Mouse (Mus musculus): ENCODE measurements at regions not wholly inside any gene's neighbourhood (a gene's known extent, or its start where the extent isn't known, plus 50 kb on each side); places are given as distances from the start of the nearest gene placed in this dataset.
A peak's percentile ranks its signal among the peaks of the same experiment; 100 is the strongest.

DNA sequence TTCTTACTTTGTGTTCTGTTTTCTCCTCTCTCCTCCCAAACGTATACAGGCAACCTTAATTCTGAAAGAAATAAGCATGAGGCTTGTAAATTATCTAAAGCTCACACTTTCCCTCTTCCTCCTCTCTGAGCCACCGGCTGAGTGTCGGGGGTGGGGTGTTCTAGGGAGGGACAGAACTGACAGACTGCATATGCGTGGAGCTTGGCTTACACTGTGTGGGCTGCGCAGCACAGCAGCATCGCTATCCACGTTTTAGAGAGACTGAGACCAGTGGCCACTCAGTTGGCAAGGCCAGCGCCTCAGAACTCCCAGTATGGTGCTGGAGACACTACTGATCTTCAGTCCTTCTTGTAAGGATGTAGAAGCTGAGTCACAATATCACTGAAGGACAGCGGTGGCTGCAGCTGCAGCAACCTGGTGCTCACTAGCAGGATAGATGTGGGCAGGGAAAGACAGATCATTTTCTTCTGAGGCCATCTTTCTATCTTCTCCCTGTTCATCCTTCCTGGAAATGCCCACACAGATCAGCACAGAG is 101.7 kb downstream of the Kcnk1 start:
- H3K4me3 ChIP-seq (ENCODE audit: insufficient read depth in 1 of 2, low read depth in 1 of 2, low read length in 2 of 2, poor library complexity in 1 of 2, severe bottlenecking in 1 of 2): no peak overlapping the region
- H3K9ac ChIP-seq (ENCODE audit: insufficient read depth, low read depth, low read length, poor library complexity, severe bottlenecking): no peak overlapping the region
- no peak for TF ChIP-seq CHD2 (IDR thresholded peaks at IDR 0.05; ENCODE audit: low read depth, low read length)
- no peak for TF ChIP-seq ZNF384 (IDR thresholded peaks at IDR 0.05; ENCODE audit: low read depth, low read length)
- no peak for TF ChIP-seq HCFC1 (IDR thresholded peaks at IDR 0.05; ENCODE audit: borderline replicate concordance, insufficient read depth, low read length)
- TF ChIP-seq ZC3H11A (IDR thresholded peaks at IDR 0.05; ENCODE audit: borderline replicate concordance, low read depth, low read length): no peak
- no peak for TF ChIP-seq MAFK (IDR thresholded peaks at IDR 0.05; ENCODE audit: insufficient read depth, low read depth, low read length)
- H3K4me1 ChIP-seq (ENCODE audit: control insufficient read depth in 2 of 2, insufficient read depth in 2 of 2, low read length in 2 of 2, poor library complexity in 1 of 2): no peaks in the 10 kb centered on the region
- no peak overlapping the region for H3K27ac ChIP-seq (ENCODE audit: insufficient read depth, low read depth, low read length, poor library complexity, severe bottlenecking)
- in situ Hi-C loops (cut with MboI; ENCODE audit: low sequenced_read_pairs in 2 of 2, unreplicated experiment in 2 of 2): no loop called here
- no peaks in the 10 kb centered on the region for H3K36me3 ChIP-seq (ENCODE audit: control insufficient read depth, insufficient read depth, low read length, poor library complexity, severe bottlenecking)
- DNase-seq (ENCODE audit: low read depth, low spot score): no peak
- H3K9me3 ChIP-seq (ENCODE audit: control insufficient read depth, insufficient read depth, low read depth, low read length): no peaks in the 10 kb centered on the region

DNA sequence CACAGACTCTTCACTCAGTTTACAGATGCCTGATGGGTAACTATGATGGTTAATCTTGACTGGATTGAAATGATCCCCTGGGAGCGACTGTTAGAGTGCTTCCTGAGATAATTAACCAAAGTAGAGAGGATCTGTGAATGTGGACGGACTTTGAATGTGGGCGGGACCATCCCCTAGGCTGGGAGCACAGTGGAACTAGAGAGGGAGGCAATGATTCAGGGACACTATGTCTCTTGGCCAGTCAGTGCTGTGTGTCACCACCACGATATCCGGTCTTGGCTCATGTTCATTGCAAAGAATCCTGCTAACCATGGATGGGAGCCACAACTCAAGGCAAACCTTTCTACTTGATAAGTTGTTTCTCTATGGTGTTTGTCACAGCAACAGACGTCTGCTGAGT is 103.9 kb downstream of the Kcnk1 start:
- H3K36me3 ChIP-seq (ENCODE audit: control insufficient read depth, insufficient read depth, low read length, poor library complexity, severe bottlenecking): no peaks in the 10 kb centered on the region
- no peak for DNase-seq (ENCODE audit: low read depth, low spot score)
- H3K27ac ChIP-seq (ENCODE audit: insufficient read depth, low read depth, low read length, poor library complexity, severe bottlenecking): no peak overlapping the region
- no peak overlapping the region for H3K9ac ChIP-seq (ENCODE audit: insufficient read depth, low read depth, low read length, poor library complexity, severe bottlenecking)
- H3K4me3 ChIP-seq (ENCODE audit: insufficient read depth in 1 of 2, low read depth in 1 of 2, low read length in 2 of 2, poor library complexity in 1 of 2, severe bottlenecking in 1 of 2): no peak overlapping the region
- in situ Hi-C loops (cut with MboI; ENCODE audit: low sequenced_read_pairs in 2 of 2, unreplicated experiment in 2 of 2): no loop called here
- no peaks in the 10 kb centered on the region for H3K9me3 ChIP-seq (ENCODE audit: control insufficient read depth, insufficient read depth, low read depth, low read length)
- no peak for TF ChIP-seq MAFK (IDR thresholded peaks at IDR 0.05; ENCODE audit: insufficient read depth, low read depth, low read length)
- no peak for TF ChIP-seq ZC3H11A (IDR thresholded peaks at IDR 0.05; ENCODE audit: borderline replicate concordance, low read depth, low read length)
- TF ChIP-seq CHD2 (IDR thresholded peaks at IDR 0.05; ENCODE audit: low read depth, low read length): no peak
- no peak for TF ChIP-seq HCFC1 (IDR thresholded peaks at IDR 0.05; ENCODE audit: borderline replicate concordance, insufficient read depth, low read length)
- no peak for TF ChIP-seq ZNF384 (IDR thresholded peaks at IDR 0.05; ENCODE audit: low read depth, low read length)
- no peaks in the 10 kb centered on the region for H3K4me1 ChIP-seq (ENCODE audit: control insufficient read depth in 2 of 2, insufficient read depth in 2 of 2, low read length in 2 of 2, poor library complexity in 1 of 2)

DNA sequence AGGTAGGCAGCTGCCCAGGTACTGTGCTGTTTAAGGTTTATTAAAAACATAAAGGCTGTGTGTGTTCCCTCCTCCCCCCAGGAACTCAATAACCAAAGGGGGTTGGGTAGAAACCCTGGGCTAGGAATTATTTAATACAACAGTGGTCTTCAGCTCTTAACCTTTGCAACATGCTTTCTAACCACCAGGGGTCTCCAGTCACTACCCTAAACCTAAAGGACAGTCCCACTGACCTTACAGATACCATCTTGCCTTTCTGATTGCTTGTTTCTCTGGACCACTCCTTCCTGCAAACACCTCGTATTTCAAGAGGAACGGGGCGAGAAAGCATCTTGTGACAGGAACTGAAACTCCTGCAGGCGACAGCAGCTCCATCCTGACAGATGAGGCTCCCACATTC is 104.9 kb downstream of the Kcnk1 start:
- Histone ChIP-seq H3K9me3 (ENCODE audit: control insufficient read depth, insufficient read depth, low read depth, low read length) (no peaks in the 10 kb centered on the region), H3K9ac (ENCODE audit: insufficient read depth, low read depth, low read length, poor library complexity, severe bottlenecking) (no peak overlapping the region), H3K27ac (ENCODE audit: insufficient read depth, low read depth, low read length, poor library complexity, severe bottlenecking) (no peak overlapping the region), H3K36me3 (ENCODE audit: control insufficient read depth, insufficient read depth, low read length, poor library complexity, severe bottlenecking) (no peaks in the 10 kb centered on the region), H3K4me1 (ENCODE audit: control insufficient read depth in 2 of 2, insufficient read depth in 2 of 2, low read length in 2 of 2, poor library complexity in 1 of 2) (no peaks in the 10 kb centered on the region), H3K4me3 (ENCODE audit: insufficient read depth in 1 of 2, low read depth in 1 of 2, low read length in 2 of 2, poor library complexity in 1 of 2, severe bottlenecking in 1 of 2) (no peak overlapping the region)
- DNase-seq (ENCODE audit: low read depth, low spot score): peak; percentile 22
- in situ Hi-C loops (cut with MboI; ENCODE audit: low sequenced_read_pairs in 2 of 2, unreplicated experiment in 2 of 2): no loop called here
- TF ChIP-seq MAFK (IDR thresholded peaks at IDR 0.05; ENCODE audit: insufficient read depth, low read depth, low read length) (no peak), ZC3H11A (IDR thresholded peaks at IDR 0.05; ENCODE audit: borderline replicate concordance, low read depth, low read length) (no peak), HCFC1 (IDR thresholded peaks at IDR 0.05; ENCODE audit: borderline replicate concordance, insufficient read depth, low read length) (no peak), ZNF384 (IDR thresholded peaks at IDR 0.05; ENCODE audit: low read depth, low read length) (no peak), CHD2 (IDR thresholded peaks at IDR 0.05; ENCODE audit: low read depth, low read length) (no peak)

DNA sequence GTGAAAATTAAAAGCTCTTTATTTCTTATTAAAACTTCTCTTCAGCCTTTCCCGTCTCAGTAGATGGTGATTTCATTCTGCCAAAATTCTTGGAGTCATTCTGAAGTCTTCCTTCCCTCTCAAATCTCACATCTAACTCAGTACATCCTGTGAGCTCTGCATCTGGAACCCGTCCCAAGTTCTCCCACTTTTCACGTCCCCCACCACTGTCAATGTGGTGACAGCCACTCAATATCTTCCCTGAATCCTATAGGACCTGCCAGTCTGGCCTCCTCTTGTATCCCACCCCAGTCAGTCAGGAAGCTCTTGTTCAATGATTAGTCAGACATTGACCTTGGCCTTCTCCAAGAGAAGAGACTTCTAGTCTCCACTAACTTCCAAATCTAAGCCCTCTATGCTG is 110.1 kb downstream of the Kcnk1 start:
- DNase-seq (ENCODE audit: low read depth, low spot score): no peak
- Histone ChIP-seq H3K36me3 (ENCODE audit: control insufficient read depth, insufficient read depth, low read length, poor library complexity, severe bottlenecking) (no peaks in the 10 kb centered on the region), H3K9me3 (ENCODE audit: control insufficient read depth, insufficient read depth, low read depth, low read length) (no peaks in the 10 kb centered on the region), H3K4me1 (ENCODE audit: control insufficient read depth in 2 of 2, insufficient read depth in 2 of 2, low read length in 2 of 2, poor library complexity in 1 of 2) (no peaks in the 10 kb centered on the region), H3K27ac (ENCODE audit: insufficient read depth, low read depth, low read length, poor library complexity, severe bottlenecking) (no peak overlapping the region), H3K4me3 (ENCODE audit: insufficient read depth in 1 of 2, low read depth in 1 of 2, low read length in 2 of 2, poor library complexity in 1 of 2, severe bottlenecking in 1 of 2) (no peak overlapping the region), H3K9ac (ENCODE audit: insufficient read depth, low read depth, low read length, poor library complexity, severe bottlenecking) (no peak overlapping the region)
- in situ Hi-C loops (cut with MboI; ENCODE audit: low sequenced_read_pairs in 2 of 2, unreplicated experiment in 2 of 2): no loop called here
- no peak for TF ChIP-seq ZC3H11A (IDR thresholded peaks at IDR 0.05; ENCODE audit: borderline replicate concordance, low read depth, low read length)
- TF ChIP-seq CHD2 (IDR thresholded peaks at IDR 0.05; ENCODE audit: low read depth, low read length): no peak
- no peak for TF ChIP-seq MAFK (IDR thresholded peaks at IDR 0.05; ENCODE audit: insufficient read depth, low read depth, low read length)
- no peak for TF ChIP-seq ZNF384 (IDR thresholded peaks at IDR 0.05; ENCODE audit: low read depth, low read length)
- TF ChIP-seq HCFC1 (IDR thresholded peaks at IDR 0.05; ENCODE audit: borderline replicate concordance, insufficient read depth, low read length): no peak

DNA sequence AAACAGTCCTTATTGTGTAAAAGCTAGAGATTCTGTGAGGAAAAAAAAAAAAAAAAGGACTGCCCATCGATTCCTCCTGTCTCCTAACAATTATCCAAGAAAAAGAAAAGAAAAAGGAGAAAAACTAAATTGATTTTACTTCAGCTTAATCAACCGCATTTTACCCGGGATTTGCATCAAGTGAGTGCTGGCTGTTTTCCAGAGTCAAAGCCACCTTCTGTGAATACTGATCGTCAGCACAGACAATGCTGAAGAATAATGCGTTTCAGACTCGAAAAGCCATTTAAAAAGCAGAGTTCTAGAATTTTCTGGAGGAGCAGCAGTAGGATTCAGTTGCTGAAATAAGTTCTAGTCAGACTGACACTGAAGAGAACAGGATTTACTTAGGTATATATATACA is 131.1 kb downstream of the Kcnk1 start:
- TF ChIP-seq MAFK (IDR thresholded peaks at IDR 0.05; ENCODE audit: insufficient read depth, low read depth, low read length): no peak
- TF ChIP-seq HCFC1 (IDR thresholded peaks at IDR 0.05; ENCODE audit: borderline replicate concordance, insufficient read depth, low read length): no peak
- no peak for TF ChIP-seq ZC3H11A (IDR thresholded peaks at IDR 0.05; ENCODE audit: borderline replicate concordance, low read depth, low read length)
- no peak for TF ChIP-seq ZNF384 (IDR thresholded peaks at IDR 0.05; ENCODE audit: low read depth, low read length)
- no peak for DNase-seq (ENCODE audit: low read depth, low spot score)
- in situ Hi-C loops (cut with MboI; ENCODE audit: low sequenced_read_pairs in 2 of 2, unreplicated experiment in 2 of 2): no loop called here
- Histone ChIP-seq H3K4me3 (ENCODE audit: insufficient read depth in 1 of 2, low read depth in 1 of 2, low read length in 2 of 2, poor library complexity in 1 of 2, severe bottlenecking in 1 of 2) (no peak overlapping the region), H3K36me3 (ENCODE audit: control insufficient read depth, insufficient read depth, low read length, poor library complexity, severe bottlenecking) (no peaks in the 10 kb centered on the region; the same call in 1 of the 2 replicates), H3K9ac (ENCODE audit: insufficient read depth, low read depth, low read length, poor library complexity, severe bottlenecking) (no peak overlapping the region), H3K4me1 (ENCODE audit: control insufficient read depth in 2 of 2, insufficient read depth in 2 of 2, low read length in 2 of 2, poor library complexity in 1 of 2) (no peaks in the 10 kb centered on the region), H3K27ac (ENCODE audit: insufficient read depth, low read depth, low read length, poor library complexity, severe bottlenecking) (no peak overlapping the region), H3K9me3 (ENCODE audit: control insufficient read depth, insufficient read depth, low read depth, low read length) (peaks cover 2% of the 10 kb centered on the region; the same call in 1 of the 2 replicates)
